Mouse (Mus musculus): ENCODE data around the gene Gm39566.

DNA sequence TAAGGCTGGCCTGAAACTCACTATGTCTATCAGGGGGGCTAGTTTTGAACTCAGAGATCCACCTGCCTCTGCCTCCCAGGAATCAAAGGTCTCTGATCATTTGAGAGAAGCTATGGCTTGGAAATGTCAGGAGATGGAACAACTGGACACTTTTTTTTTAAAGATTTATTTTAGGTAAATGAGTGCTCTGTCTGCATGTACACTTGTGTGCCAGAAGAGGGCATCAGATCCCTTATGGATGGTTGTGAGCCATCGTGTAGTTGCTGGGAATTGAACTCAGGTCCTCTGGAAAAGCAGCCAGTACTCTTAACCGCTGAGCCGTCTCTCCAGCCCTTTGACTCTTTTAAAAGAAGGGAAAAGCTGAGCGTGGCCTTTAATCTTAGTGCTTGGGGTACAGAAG is 8.7 kb downstream of the Gm39566 start:
- TF ChIP-seq POLR2A (IDR thresholded peaks at IDR 0.05; ENCODE audit: low read depth, low read length) (no peak), CTCF (IDR thresholded peaks at IDR 0.05; ENCODE audit: extremely low read depth, insufficient read length, insufficient replicate concordance, low read depth, low read length) (no peak)
